Mouse (Mus musculus): ENCODE data around the gene Grm6.
A peak's percentile ranks its signal among the peaks of the same experiment; 100 is the strongest.

Grm6 gene

DNA sequence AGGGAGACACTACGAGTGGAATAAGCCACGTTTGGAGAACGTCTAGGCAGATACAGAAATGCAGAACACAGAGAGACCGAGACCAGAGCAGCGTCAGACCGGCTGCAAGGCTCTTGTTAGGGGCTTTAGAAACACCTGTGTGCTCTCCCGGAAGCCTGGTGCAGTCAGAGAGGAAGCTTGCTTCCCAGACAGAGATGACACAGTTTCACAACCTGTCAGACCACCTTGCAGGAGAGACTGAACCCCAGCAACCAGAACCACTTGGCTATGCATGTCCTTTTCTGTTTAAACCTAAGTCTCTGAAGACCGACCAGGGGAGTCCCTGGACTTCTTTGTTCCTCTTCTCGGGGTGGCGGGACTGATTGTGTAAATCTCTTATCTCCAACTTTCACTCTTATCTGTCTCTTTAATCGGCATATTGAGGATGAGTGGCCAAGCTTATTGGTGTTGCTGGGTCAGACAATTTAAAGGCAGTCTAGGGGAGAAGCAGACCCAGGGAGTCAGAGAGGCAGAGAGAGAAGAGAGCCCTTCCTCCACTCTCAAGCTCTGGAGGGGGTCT is at the start of gene Grm6:
Gene Grm6, plus strand, starts transcription at position 509 of the 559 bp plus-strand sequence.
- DNase-seq = no peak

DNA sequence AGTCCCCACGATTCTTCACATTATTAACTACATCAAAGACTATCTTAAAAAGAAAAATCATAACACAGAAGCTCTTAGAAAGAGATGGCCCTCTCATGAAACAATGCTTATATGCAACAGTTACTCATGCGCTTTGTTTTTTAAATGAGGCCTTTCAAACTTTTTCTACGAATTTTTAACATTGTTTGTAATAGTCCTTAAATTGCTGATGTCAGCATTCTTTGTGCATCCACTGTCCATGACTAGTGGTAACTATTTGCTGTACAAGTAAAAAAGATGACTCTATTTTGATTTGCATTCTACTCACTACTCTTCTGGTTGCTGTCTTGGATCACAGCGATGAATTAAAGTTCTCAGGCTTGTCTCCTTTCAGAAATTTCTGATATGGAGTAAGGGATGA is 36.3 kb upstream of the Grm6 start:
- DNase-seq = no peak

DNA sequence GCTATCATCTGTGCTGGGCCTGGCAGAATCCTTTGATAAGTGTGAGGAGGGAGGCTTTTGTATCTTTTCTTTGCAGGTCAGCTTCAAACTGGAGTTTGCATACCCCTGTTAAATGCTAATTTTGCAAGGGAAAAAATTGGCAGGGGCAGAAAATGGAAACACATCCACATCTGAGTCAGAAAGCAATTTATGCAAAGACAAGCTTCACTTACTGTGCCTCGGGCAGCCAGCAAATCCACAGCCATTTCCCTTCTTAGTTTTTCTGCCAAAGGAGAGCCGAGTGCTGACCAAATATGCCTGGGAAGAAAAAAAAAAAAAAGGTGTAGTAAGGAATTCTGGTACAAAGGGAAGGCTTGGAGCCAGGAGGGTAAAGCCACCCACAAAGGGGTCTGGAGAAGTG is 24.3 kb upstream of the Grm6 start:
- DNase-seq = no peak

DNA sequence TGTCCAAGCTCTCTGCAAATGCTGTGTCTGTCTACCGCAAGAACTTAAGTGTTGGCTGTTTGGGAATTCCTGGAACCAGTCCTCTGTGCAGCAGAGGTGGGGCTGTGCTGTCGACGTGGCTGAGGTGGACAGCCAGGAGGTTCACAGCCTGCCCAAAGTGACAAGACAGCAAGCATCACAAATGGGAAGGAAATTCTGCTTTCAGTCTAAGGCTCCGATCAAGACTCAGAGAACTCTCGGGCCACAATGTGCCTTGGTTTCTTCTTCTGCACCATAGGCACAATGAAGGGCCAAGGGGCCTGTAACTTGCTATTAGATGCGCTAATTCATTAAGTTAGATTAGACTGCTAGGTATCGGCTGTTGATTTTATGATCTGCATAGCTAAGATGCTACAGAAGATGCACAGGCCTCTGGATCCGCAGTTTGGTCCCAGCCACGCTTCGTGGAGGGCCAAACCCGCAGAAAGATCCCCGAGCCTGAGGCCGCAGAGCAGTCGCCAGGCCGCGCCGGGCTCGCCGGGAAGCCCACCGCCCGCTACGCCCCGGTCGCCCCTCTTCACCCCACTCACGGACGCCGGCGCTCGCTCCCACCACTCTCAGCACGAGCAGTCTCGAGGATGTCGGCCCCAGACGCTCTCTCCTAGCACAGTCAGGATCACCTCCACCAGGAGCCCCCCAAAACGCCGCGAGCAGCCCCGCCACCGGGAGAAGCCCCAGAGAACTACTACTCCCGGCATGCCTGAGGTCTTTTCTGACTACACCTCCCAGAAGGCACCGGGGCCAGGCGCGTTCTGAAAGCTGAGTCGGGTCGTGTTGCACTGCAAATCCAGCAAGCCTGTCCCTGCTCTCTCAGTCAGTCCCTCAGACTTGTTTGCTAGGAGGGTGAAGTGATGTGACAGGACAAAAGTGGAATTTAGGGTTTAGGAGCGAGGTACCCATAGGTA is 23.2 kb upstream of the Grm6 start, which contains the start of gene Zfp354c:
Gene Zfp354c, minus strand, starts transcription at position 715 of the 944 bp plus-strand sequence.
- DNase-seq = peak; percentile 80

DNA sequence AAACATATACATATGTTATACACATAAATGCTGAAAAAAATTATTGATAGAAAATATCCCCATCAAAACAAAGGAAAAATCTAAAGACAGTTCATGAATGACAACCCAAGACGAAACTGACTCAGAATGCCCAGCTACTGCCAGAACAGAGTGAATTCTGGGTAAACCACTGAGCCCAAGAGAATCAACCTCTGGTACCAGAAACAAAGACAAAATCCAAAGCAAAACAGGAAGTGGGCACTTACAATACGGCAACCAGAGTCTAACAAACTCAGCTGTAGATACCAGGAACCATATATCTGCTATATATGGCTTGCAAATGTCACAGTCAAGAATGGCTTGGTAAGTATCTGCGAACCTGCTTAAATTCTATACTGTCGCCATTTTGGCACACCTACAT is 14.8 kb upstream of the Grm6 start:
- DNase-seq = no peak

DNA sequence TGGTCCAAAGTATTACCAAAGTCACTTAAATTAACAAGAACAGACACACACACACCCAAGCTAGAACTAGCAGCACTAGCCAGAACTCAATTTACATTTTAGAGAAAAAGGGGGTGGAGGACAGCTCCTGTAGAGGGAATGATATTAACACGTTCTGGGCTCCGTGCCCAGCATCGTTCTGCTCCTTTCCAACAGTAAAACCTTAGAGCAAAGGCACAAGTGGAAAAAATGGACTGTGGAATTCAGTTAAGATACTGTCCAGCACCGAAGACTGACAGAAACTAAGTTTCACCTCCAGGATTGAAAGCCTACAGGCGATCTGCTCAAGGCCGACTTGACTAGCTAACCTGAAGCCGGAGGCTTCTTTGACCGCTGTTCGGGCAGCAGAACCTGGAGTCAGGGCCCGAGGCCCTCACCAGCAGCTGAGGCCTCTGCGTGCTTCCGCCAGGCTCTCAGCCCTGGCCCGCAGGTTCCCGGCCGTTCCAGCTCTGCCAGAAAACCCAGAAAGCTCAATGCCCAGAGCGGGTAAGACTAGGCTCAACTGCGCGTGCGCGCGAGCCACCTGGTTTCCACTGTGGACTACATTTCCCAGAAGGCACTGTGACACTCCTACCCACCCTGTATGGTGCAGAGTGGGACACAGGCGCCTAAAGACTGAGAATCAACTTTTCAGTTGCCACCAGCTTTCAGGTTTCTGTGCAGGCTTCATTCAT is 9.3 kb upstream of the Grm6 start, which contains the start of gene Zfp879:
Gene Zfp879, minus strand, starts transcription at position 530 of the 713 bp plus-strand sequence.
- DNase-seq = peak; percentile 97

DNA sequence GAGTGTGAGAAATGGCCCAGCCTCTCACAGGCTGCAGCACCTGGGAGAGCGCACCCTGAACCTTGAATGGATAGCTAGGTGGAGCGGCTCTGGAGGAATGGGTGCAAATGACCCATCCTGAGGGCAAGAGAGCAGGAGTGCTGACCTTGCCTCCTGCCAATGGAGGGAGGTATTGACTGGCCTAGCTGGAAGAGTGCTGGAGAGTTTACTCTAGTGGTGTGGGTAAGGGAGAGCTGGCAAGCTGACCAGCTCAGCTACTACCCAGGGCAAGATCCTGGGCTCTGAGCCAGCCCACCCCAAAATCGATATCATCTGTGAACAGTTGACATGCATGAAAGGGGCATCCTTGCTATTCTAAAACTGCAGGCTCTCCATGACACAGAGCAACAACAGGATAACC is 4.5 kb upstream of the Grm6 start:
- no peak for DNase-seq

DNA sequence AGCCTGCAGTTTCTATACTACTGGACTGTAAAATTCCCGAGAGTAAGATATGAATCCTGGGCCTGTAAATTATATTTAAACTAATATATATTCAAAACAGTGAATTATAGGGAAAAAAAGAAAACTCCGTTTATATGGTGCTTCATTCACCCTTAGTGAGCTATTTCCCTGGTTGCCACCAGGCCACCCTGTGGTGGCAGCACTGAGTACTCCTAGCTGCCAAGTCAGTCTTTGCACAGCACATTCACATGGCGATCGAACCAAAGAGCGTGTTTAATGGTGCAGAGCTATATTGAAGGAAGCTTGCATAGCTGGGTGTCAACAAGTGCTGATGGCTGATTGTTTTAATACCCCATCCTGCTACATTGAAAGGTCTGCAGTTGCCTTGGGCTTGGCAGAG is 3.4 kb upstream of the Grm6 start:
- no peak for DNase-seq

DNA sequence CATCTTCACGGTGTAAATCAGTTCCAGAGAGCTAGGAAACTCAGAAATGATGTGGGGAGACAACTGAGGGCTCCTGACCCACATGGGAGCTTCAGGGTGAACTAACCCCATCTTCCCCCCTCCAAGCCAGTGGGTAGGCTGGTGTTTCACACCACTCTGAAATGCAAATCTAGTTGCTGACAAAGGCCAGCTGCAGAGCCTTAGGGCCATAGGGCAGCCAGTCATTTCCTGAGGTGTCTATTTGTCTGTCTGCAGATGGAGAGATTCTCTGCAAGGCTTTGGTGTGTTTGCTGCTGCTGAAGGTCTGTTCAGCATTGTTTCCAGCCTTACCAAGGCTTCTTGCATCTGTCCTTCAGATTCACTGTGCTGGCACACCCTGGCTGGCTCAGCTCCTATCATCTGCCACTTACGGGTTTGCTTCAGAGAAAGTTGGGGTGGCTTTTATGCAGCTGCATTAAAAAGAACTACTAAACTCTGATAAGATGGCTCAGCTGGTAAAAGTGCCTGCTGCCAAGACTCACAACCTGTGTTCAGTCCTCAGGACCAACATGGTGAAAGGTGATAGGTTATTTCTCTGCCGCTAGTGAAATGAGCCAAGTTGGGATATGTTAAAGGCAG is 1.9 kb upstream of the Grm6 start:
- DNase-seq = no peak

DNA sequence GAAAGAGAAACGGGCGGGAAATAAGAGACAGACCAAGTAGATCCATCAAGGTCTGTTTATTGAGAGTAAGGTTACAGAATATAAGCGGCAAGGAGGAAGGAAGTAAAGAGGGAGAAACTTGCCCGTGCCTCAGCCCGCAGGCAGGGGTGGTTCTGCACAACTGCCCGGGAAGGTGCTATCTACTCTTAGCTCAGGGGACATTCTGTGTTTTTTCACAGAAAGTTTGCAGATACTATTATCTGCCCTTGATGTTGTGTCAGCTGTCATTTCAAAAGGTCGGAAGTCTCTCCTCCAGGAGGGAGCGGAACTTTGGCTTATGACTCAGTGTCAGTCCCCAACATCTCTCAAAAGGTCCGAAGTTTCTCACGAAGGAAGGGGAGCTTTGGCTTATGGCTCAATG is 1.2 kb upstream of the Grm6 start:
- no peak for DNase-seq

DNA sequence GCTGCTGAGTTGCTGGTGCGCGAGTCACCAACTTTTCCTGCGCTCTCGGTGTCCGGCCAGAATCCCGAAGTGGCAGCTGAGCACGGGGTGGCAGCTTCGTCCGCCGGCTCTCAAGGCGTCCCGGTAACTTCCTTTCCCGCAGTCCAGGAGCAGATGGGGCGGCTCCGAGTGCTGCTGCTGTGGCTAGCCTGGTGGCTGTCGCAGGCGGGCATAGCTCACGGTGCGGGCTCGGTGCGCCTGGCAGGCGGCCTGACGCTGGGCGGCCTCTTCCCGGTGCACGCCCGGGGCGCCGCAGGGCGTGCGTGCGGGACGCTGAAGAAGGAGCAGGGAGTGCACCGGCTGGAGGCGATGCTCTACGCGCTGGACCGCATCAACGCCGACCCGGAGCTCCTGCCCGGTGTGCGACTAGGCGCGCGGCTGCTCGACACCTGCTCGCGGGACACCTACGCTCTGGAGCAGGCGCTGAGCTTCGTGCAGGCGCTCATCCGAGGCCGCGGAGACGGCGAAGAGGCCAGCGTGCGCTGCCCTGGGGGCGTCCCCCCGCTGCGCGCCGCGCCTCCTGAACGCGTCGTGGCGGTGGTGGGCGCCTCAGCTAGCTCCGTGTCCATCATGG is 610 bp downstream of the Grm6 start:
- no peak for DNase-seq

DNA sequence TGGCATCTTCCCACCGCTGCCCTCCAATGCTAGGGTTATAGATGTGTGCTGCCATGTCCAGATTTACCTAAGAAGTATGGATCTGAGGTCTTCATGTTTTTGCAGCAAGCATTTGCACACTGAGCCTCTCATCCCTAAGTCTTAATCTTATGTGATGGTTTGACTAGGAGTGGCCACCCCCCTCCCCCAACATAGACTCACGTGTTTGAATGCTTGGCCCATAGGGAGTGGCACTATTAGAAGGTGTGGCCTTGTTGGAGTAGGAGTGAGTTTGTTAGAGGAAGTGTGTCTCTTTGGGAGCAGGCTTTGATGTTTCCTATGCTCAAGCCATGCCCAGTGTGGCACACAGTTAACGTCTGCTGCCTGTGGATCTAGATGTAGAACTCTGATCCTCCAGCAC is 28.2 kb downstream of the Grm6 start:
- DNase-seq = no peak

DNA sequence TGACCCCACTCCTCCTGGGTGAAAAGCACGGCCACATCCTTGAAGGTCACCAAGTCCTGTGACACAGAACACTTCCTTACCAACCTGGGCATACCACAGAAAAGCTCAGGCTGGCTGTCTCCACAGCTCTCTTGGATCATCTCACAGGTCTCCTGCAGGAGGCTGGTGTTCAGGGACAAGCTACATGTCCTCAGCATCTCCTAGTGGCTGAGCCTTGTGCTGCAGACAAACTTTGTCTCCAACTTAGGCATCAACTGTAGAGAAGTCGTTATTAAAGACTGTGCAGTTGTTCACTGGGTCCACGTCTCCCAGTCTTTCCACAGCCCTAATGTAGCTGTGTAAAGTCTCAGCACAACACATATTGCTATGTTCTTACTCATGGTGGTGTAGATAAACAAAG is 33.3 kb downstream of the Grm6 start:
- no peak for DNase-seq

DNA sequence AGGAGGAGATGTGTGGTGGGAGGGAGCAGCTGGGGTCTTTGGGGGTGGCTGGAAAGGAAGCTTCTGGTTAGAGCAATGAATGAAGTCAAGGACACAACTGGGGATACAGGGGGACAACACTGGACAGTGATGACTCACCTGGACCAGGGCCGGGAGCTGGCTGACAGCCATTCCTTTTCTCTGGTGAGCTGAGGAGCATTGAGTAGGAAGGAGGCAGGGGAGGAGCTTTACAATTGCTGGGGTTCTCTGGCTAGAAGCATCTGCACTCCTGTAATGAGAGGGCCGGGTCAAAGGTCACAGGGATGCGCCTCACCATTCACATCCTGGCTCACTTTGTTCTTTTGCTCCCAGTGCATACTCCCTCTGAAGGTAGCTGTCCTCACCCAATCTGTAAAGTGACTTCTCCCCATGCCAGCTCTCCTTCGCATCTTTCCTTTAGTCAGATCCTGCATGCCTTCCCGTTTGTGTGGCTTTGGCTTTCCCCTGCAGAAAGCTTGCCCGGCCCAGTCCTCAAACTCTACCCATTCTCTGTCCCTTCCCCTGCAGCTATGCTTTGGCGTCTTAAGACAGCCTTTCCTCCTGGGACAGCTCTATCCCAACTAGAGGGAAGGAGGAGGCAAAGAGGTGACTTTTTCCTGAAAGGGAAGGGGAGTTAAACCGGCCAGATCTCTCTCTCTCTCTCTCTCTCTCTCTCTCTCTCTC is 35.9 kb downstream of the Grm6 start:
- peak; percentile 34 for DNase-seq

DNA sequence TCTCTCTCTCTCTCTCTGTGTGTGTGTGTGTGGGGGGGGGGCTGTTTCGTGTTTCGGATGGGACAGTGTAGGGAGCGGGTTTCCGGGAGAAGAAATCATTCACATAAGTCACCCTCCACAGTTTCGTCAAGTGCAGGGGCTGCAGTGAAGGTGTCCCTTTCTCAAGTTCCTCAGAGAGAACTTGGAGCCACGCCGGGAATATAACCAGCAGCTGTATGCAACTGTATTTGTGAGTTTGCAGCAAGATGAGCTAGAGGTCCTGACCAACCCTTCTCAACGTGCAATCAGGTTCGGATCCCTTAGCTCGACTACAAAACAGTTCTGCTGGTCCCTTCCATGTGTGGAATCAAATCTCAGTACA is 36.4 kb downstream of the Grm6 start:
- no peak for DNase-seq

DNA sequence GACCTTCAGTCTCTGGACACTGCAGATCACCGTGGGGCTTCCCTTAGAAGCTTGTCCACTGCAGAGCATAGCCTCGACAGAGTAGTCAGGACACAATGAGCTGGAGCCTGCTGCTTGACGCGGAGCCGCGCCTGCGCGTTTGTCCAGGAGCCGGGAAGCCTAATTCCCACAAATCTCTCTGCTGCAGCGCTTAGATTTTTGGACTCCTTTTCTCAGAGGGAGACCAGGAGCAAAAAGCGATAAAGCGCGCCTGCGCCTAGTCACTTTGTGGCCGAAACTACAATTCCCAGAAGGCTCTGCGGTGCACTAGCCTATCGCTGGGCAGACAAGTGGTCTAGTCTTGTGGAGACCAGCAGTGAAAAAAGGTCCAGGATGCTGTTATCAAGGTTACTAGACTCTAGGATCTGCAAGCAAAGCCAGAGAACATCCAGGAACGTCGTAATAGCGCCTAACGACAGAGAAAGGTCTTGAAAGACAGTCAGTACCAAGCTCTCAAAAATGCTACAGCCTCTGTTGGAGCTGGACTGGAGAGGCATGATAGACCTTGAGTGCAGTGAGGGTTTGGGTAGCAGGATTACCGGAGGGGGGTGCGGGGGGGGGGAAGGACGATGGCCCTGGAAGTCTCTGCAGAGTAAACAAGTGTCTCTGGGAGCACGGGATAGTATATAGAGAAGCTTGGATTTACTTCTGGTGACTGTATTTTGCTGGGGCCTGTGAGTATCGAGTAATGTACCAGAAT is 37.1 kb downstream of the Grm6 start, which contains the start of gene Zfp454:
Gene Zfp454, minus strand, starts transcription at position 262 of the 739 bp plus-strand sequence.
- peak; percentile 92 for DNase-seq

DNA sequence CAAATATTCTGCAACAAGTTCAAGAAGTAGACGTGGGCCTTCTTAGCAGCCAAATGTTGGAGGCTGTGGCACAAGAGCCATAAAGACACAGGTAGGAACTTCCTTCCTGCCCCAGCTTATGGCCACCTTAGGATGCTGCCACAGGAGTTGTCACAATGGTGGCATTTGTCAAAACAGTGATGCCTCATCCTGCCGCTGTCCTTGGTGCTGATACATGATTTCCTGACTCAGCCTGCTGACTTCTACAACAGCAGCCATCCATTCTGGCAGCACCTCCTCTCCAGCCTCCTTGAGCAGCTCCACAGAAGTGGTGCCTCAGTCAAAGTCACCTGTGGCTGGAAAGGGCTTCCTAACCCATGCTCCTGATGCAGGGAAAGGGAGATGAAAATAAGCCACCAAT is 42.0 kb downstream of the Grm6 start:
- no peak for DNase-seq

DNA sequence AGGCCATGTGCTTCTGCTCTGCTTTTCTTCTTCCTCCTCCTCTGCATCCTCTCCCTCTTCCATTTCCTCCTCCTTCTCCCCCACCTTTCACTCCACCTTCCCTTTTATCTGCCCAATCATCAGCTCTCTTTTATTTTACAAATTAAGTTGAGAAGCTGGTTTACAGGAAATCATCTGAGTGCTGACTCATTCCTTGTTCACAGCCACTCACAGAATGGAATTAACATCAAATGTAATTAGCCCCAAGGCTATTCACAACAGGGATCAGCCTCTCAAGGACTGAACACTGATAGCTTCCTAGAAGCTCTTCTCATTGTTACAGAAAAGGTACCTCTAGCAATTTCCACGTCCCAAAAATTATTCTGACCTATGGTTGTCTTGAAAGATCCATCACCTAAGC is 46.9 kb downstream of the Grm6 start:
- no peak for DNase-seq

DNA sequence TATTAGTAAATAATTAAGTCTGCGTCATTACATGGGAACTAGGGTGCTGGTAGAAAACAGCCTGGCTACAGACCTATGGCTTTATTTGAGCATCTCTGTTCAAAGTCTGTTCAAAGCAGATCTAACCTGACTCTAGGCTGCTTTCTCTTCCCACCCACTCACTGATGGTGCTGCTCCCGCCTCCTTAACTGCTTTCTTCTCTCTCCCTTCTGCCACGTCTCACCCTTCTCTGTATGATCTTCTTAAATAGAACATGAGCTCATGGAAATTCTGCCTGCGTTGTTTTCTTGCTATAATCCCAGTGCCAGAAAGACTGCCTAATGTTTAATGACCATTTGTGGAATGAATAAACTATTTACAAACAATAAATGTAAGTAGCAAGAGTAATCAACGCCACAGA is 57.7 kb downstream of the Grm6 start:
- no peak for DNase-seq

DNA sequence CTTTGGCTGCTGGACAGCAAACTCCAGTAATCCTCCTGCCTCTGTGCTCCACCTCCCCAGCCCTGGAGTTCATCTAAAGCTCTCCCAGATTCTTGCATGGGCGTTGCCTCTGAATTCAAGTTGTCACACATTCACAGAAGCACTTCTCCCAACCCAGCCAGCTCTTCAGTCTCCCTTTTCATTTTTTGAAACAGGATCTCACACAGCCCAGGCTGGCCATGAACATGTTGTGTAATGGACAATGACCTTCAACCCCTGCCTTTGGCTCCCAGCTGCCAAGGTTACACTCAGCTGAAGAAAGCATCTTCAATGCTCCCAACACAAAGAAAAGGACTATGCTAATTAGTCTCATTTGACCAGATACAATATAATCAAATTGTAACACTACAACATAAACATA is 62.8 kb downstream of the Grm6 start:
- DNase-seq = no peak

DNA sequence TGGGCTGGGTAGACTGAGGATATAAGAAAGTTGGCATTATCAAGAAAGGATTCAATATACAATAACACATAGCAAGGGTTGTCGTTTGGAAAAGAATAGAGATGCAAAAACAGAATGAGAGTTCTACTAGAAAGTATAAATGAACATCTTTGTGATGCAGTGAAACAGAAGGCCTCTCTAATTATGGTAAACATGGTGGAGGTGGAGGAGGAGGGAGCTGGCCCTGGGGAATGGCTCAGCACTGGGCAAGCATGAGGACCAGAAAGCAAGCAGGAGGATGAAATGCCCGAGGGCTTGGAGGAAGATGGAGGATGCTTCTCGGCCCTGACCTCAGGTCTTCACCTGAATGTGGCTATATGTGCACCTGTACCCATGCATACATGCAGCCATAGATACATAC is 64.0 kb downstream of the Grm6 start:
- no peak for DNase-seq
